Mouse (Mus musculus) heart, adult 8-10 months (tissue): ENCODE results near the gene Slc38a1. TPM values are rescaled to one million over a fixed set of nuclear protein-coding genes. Genes with fewer than 3 reads are reported as not detected.

ENCODE experiments used
- DNase-seq: peaks from one replicate; pipeline ENCODE4 v3.0.0; 2022; ENCODE audit warnings: low spot score
- total RNA-seq, 4 experiments: library from RNA; stranded (reverse); gene quantifications; 2 replicates each; pipeline ENCODE4 v1.2.4; 2022

The Slc38a1 gene
- total RNA-seq, result 1 to 10 TPM; 3.5 to 7.9 (median 6.1) TPM

DNA sequence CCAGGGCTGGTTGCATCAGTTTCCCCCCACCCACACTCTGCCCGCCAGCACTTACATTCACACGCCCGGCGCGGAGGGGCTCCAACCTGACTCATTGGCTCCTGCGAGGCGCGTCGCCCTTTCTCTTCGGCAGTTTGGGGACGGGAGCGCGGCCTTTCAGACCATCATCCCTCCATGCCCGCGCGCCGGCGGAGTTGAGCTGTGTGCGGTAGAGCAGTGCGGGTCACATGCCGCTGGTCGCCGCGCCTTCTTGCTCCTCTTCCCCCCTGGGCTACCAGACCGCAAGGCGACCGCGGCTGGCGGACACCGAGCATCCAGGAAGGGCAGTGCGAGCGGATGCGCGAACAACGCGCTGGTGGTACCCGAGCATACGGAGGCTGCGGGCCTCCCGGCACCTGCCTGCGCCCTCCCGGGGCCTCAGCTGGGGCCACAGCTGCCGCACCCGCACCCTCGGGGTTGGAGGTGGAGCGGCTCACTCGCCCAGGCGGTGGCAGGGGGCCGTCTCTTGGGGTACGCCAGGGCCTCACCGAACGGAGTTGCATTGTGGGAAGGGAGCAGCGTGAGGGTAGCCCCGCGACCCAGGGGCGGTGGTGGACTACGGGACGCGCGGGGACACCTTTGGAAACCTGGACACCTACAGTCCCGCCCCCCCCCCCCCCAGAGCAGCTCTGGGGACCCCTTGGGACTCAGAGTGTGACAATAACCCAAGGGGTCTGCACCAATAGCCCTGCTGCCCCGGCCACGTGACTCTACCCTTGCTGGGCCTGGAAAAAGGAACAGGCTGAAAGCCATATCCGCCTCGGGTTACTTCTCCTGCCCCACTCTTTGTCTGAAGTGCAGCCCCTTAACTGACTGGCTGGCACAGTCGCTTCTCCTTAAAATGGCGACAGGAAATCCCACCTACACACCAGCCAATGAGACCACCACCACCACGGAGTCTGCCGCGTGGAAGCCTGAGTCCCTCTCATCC lies at the start of gene Slc38a1:
Gene Slc38a1 (minus strand): TSS at position 478 of the 970 bp plus-strand sequence.
- DNase-seq, result no peak

DNA sequence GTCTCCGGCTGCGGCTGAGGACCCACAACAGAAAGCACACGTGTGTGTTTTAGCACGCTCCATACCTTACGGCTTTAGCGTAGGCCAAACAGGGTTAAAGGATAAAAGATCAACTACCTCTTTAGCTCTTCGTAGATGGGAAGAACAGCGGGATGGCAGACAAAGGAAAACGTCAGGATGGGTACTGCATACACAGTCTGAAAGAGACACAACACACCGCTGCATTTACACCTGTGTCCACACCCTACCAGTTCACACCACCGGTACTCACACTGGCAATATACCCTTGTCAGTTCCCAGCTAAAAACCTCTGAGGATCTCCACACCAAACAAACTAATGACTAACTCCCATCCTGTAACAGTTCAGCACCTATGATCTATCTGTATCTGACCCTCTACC lies 49.7 kb upstream of the Slc38a1 start:
- no peak for DNase-seq

DNA sequence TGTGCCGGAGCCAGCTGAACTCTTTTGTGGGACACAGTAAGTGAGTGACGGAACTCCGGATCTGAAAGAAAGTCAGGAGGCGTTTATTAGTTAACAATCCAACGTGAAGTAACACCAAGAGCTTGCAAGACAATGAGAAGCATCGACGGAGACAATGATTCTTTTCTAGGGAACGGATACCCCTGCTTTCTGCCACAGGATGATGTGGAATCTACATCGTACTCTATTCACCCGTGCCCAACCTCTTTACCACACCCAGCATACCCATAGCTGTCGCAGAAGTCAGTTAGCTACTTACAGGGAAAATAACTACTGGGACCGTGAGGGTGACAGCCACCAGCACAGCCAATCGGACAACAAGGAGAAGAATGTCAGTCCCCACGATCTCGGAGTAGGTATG lies 48.7 kb upstream of the Slc38a1 start:
- DNase-seq, result no peak

DNA sequence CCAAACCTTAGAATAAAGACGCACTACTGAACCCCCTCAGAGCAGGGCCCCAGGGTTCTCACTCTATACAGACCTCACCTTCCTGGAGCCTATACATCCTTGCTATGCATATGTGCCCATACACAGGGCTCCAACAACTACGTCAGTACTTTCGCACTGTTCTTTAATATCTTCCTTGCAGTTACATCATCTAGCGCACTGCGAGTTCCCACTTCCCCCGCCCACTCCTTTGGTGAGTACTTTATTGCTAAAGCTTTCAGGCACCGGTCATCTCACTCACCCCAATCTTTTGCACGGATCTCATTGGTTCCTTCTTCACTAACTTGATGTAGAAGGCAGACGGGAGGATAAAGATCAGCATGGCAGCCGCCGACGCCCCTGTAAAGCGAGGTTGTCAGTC lies 48.1 kb upstream of the Slc38a1 start:
- DNase-seq, result no peak

DNA sequence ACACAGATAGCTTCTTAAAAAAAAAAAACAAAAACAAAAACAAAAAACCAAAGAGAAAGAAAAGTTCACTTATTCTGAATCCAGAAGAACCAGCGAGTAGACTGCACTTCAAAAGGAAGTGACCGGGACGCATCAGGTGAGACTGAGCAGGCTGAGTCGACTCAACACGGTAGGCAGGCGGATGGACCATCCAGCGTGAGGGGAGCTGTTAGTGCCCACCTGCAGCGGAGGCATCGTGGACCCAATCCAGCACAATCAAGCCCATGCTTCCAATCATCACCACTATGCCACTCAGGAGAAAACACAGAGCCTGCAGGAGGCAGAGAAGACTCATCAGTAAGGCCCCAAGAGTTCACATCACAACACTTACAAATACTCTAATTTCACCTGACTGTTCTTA lies 47.2 kb upstream of the Slc38a1 start:
- DNase-seq, result no peak

DNA sequence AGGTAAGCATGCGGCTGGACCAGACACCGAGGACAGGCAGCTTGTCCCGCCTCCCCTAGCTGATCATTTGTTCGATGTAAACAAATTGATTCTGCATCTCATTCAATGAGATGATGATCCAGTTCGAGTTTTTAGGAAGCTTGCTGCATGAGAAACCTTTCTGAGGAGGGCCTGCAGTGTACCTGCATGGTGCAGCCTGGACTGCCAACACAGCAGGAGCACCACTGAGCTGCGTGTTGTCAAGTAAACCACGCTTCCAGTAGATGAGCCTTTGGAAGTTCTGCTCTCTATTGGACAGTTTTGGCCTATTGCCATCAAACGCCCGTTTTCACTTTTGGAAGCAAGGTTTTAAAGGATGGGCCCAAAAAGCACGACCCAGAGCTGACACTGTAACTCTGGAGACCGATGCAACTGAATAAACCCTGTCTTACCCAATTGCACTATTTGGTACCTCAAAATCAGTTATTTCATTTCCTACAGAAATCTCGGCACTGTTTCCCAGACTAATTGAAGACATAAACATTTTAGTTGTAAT lies 46.1 kb upstream of the Slc38a1 start:
- no peak for DNase-seq

DNA sequence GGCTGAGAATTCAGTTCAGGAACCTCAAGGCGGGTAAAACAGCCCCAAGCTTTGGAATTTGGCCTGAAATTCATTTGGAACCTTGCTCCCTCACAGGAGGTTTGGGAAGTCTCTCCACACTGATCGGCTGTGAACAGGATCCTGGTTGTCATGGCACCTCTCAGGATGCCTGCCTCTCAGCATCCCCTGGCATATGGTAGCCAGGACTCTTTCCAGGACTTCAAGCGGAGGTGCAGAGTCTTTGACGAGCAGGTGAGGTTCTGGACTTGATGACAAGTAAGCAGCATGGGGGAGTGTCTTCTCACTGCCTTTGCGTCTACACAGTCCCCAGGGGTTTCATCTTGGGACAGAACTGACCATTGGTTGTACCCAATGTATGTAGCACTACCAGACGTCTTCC lies 45.3 kb upstream of the Slc38a1 start:
- no peak for DNase-seq

DNA sequence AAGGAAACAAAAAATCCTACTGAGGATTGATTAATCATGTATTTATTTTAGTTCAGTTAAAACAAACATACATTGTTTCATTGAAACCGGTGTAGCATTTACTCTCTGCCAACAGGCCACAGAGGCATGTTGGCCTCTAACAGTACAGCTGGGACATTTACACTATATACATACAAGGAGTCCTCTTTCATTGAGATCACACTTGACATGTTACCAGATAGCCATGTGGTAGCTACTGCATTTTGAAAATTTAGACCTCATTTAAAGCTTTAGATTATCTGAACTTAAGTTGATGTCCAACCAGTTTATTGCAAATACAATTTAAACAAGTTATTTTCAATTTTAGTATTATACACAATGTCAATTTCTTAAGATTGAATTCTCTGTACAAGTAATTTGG lies 44.7 kb upstream of the Slc38a1 start:
- no peak for DNase-seq

DNA sequence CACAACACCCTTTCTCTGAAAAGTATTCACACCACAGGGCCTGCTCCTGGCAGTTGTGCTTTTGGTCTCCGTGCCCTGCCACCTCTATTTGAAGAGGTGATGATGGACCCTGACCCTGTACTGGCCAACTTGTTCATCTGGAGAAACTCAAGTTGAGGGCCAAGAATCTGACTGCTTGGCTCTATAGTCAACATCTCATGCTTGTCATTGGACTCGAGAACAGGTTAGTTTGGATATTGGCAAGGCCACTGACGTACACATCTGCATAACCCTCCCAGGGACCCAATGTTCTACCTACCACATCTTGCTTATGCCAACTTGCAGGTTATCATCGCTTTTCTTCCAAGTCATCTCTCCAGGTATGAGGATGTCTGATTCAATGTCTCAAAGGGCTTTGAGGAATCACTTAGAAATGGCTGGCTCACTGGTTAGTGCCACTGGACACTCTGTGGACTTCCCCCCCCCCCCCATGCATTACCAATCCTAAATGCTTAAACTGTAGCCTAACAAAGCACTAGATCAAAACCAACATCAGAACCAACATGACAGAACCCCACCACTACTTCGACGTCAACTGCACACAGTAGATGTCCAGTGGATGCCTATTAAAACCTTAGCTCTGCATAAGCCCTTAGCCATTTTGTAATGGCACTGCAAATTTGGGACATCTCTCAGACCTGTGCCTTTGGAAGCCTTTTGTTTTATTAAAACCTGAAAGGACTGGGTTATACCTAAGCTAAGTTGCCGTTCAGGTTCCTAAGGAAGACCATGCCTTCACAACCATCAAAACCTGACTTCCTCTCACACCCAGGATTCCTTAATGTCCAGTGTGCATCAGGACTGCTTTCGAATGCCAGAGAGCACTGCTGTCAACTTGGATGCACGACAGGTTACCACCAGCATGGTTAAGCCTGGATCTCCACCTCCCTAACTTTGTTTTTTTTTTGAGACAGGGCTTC lies 43.8 kb upstream of the Slc38a1 start:
- no peak for DNase-seq

DNA sequence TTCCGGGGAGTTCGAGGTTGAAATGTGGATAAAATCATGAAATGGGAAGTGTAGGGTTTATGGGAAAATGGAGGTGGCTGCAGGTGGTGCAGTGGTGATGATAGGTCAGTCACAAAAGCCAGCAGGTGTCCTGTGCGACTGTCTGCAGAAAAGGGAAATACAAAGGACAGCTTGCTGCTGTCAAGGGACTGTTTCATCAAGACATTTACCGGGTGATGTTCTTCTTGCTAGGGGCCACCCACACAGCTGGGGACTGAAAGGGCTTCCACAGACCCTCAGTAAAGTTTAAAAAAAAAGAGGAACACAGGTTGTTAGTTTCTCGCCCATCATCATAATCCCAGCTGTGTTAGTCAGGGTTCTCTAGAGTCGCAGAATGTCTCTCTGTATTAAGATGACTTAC lies 42.6 kb upstream of the Slc38a1 start:
- DNase-seq, result no peak

DNA sequence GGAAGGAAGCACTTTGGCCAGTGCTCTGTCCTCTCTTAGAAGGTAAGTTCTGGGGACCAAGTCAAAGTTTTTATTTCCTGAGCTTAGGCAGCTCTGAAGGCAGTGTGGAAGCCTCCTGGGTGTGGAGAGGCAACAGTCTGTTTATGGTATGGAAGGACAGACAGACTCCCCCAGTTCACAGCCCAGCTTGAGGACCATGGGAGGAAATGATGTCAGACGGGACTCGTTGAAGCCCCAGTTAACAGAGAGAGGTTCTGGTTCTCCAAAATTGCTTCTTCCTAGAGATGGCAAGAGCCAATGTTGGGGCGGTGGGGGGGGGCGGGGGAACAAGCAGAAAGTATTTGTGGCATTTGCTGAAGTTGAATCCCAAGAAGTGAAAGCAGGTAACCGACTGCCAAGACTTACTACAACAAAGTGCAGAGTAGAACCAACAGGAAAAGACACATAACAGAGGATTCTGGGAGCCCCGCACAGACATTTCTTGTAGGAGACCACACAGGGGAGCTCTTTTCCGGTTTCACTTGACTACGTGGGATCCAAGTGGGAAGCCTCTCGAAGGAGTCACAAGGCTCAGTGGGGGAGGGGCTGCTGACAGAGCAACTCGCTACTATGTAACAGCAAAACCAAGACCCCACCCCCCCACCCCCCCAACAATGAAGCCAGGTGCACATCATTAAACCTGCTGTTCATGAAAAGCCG lies 41.6 kb upstream of the Slc38a1 start:
- no peak for DNase-seq

DNA sequence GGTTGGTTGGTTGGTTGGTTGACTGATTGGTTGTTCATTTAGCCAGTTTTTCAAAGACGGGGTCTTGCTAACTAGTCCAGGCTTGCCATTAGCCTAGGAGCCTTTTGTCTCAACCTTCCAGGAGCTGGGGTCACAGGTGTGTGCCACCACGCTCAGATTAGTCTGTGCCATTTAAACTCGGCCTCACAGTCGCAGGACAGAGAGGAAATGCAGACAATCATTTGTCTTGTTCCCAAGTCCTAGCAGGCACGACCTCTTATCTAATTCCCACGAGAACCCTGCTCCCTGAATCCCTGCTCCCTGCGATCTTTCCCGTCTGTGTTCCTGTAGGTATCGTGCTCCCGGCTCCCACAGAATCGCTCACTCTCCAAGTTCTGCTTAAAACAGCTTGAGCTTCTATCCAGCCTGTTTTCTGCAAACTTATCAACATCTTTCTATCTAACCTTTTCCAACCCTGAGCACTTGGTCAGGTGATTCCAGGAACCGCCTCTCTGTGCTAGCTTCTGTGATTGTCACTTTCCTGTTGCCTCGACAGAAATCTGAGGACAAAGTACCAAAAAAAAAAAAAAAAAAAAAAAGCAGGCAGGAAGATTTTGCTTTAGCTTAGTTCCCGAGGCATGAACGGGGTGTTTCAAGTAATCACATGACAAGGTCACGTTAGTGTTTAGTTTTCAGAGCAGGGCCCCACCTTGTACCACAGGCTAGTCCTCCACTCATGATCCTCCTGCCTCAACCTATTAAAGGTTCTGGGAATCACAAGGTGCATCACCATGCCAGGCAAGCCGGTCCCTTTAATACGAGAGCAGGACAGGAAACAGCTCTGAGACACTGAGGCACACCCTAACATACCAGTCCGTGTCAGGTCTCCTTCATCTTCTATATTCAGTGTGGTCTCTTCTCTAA lies 36.4 kb upstream of the Slc38a1 start:
- no peak for DNase-seq

DNA sequence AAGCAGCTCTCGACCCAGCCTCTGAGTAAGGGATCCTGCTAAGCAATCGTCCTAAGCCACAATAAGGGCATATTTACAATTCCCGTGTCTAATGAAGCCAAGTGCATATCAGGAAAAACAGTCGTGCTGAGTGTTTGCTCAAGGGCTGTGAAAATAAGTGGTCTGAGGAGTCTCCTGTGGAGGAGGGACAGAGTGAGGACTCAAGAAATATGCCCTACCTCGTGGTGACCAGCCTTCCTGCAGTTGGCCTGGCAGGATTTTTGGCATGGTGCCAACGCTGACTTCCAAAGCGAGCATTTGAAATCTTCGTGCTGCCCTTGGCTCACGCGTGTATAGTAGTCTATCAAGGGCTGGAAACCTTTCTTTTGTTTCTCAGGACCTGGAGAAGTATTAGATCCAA lies 33.8 kb upstream of the Slc38a1 start:
- DNase-seq, result no peak

DNA sequence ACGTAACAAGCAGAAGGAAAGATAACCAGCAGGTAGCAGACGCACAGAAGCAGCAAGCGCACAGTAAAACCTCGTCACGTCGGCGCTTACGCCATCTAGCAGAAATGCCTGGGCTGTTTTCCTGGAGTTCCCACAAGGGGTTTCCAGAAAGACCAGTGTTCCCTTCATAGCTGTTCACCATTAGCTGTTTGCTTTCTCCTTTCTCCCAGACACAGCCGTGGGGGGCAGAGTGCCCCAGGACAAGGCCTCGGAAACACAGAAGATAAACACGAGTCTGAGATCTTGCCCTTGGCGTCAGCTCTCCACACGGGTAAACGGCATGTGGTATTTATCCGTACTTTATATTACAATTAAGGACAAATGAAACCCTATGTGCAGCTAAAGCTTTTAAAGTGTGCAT lies 33.0 kb upstream of the Slc38a1 start:
- DNase-seq, result no peak

DNA sequence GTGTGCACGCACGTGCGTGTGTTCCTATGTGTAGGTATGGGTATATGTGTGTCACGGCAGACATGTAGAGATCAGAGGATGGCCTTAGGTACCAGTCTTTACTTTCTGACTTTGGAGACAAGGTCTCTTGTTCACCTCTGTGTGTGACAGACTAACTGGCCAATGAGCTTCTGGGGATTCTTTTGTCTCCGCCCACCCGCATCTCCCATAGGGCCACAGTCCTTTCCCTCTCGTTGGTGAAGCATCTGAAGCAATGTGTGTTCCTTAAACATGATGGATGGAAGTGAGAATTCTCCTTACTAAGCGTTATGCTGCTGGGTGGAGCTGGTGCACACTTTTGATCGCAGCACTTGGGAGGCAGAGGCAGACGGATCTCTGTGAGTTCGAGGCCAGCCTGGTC lies 32.3 kb upstream of the Slc38a1 start:
- no peak for DNase-seq

DNA sequence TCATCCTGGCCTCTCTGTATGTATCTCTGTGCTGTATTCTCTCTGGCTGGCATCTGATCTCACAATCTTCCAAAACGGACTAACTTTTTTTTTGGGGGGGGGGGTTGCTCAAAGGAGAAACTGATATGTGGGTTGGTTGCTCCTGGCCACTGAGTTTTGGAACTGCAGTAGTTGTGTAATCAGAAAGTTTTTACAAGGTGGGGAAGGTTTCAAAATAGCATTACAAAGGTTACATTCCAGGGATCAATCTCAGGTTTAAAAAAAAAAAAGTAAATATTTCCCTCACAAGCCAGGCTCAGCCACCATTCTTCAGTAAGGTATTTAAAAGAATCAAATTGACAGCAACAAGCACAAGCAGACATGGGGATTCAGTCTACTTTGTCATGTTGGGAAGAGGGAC lies 31.4 kb upstream of the Slc38a1 start:
- no peak for DNase-seq

DNA sequence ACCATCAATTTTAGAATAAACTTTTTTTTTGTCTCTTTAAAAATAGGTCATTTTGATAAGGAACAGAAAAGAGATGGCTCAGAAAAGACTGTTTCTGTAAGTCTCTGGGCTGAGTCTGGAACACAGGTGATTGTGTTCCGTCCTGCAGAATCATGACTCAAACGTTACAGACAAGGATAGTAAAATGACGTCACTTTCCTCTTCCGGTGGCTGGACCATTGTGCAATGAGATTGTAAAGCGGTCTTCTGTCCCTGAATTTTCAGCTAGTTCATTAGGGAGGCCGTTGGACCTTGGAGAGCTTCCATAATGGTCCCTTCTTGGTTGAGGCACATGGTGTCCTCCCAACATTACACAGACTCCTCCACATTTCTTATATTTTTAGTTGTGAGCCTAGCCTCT lies 27.0 kb upstream of the Slc38a1 start:
- no peak for DNase-seq

DNA sequence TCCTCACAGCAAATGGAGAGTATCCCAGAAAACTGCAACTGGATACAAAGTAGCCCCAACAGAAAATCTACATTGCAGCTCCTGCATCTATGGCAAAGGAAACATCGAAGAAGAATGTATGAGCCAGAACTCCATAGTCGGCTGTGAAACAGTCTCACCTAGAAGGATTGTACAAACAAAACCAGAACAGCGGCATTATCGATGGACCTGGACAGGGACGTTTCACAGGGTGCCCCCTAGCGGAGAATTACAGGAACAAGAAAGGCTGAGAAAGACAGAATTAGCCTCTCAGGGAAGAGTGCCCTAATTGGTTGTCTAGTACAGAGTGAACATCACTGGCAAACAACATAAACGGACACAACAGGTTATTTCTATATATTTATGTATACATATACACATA lies 23.9 kb upstream of the Slc38a1 start:
- DNase-seq, result peak; percentile 72

DNA sequence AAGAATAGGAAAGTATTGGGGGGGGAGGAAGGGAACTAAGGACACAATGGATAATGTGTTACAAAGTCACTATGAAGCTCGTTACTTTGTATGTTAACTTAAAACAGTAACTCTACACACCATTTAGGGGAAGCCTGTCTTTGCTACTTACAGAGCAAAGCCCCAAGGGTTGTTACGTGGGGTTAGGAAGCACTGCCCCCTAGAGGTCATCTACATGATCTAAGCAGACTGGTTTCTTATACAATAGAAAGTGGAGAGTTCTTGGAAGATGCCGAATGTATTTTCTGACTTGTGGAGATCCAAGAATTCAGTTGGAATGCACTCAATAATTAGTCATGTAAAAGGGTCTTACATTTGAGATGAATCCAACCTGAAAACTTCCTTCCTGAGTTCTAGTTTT lies 23.2 kb upstream of the Slc38a1 start:
- peak; percentile 83 for DNase-seq

DNA sequence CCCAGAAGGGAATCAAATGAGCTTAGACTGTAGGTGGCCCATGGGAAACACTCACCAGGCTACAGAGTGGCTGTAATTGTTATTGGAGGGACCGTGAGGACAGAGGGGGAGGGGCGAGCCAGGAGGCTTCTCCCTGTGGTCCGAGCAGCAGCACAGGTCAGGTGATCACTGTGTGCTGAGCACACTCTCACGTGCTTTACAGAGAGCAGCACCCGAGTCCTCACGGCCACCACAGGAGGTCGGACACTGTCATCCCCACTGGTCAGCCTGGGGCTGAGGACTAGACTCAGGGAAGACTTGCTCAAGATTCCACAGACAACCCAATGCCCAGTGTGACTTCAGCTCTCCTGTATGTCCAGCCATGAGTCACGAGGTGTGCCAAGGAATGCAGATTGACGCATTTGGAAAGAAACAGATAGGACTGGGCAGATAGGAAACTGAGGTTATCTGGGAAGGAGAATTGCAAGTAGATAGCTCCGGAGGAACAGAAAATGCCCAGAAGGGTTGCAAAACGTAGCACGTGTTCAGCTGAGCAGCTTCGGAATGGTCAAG lies 18.0 kb upstream of the Slc38a1 start:
- DNase-seq, result no peak
